Mouse (Mus musculus): ENCODE measurements around the gene Tgif2lx2. TPM values are rescaled to one million over a fixed set of nuclear protein-coding genes. Genes with fewer than 3 reads are reported as not detected.
"Not testable (repeated sequence)": the region's sequence is repeated elsewhere in the genome, so short reads cannot be mapped to it uniquely, and the experiment has no call there.

Gene Tgif2lx2
- polyA plus RNA-seq (2012; rRNA removed) = not detected in 2 replicates

DNA sequence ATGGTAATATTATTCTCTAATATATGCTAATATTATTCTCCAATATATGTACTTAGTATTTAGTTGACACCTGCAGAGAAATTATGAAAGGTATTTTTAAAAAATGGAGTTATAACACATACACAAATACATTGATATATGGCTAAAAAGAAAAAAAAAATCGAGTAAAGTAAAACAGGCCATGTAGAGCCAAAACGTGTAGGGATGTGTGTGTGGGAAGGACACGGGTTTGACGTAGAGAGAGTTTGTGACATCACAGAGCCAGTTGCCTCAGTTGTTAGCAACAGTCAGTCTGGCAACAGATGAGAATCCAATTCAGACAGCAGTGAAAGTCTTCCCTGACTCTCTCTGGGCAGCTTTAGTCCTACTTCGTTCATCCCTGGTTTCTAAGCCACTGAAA lies at the start of gene Tgif2lx2:
Gene Tgif2lx2 (plus strand): TSS at position 301 of the 400 bp plus-strand sequence.
- no CpG with 5 or more reads among the region's 5 CpGs for WGBS
- DNase-seq (ENCODE audit: low read depth, low spot score) = not testable (repeated sequence)

Other genes with a start within 250 kb of the Tgif2lx2 start
- gene Tgif2lx1, start 53.5 kb downstream of the Tgif2lx2 start, polyA plus RNA-seq (2012; rRNA removed) = not detected in 2 replicates